Mouse (Mus musculus): Measurements from ENCODE around the gene Fbxl5.

Gene Fbxl5

DNA sequence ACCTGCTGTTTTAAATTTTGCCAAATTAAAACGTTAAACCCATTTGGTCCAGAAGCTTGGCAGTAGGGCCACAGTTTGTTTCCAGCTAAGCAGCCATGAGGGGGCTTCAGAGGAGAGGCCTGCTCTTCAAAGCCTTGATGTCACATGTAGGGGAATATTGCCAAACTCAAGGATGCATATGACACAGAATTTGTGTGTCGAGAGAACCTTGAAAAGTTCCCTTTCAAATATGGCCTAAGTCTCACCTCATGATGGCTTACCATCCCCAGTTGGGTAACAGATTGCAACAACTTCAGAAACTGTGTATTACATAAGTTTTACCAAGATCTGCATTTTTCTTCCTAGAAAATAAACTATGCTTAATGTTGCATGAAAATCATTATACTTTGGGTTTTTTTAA is 5.4 kb upstream of the Fbxl5 start:
- no peak for DNase-seq

DNA sequence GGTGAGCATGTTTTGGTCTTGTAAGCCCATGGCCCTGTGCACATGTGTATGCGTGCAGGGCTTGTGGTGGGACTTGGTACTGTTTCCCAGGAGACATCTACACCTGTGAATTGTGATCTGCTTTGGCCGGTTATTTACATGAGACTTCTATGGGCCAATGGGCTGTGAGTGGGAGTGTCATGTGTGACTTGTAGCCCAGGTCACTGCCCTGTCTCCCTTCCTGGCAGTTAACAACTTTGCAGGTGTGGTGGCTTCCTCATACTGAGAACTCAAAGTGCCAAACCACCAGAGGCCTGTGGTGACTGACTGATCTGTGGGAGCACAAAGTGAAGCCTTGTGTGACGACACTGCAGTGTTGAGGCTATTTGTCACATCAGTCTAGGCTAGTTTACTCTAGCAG is 3.1 kb upstream of the Fbxl5 start:
- no peak for DNase-seq

DNA sequence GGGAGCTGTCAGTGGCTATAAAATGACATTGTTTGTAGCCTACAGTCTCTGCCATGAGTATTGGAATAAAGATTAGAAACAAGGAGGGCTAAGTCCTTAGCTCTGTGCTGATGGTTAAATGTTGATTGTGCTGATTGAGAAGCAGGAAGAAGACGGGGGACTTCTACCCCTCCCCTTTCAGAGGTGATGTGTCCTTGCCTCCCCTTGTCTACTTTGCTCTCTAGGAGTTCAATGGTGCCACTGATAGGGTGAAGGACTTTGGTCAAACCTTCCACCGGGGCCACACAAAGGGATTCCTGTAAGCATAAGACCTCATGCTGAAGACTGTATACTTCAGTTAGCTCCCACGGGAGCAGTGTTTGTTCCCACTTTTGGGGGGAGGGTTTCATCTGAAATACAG is 1.4 kb upstream of the Fbxl5 start:
- DNase-seq: no peak

DNA sequence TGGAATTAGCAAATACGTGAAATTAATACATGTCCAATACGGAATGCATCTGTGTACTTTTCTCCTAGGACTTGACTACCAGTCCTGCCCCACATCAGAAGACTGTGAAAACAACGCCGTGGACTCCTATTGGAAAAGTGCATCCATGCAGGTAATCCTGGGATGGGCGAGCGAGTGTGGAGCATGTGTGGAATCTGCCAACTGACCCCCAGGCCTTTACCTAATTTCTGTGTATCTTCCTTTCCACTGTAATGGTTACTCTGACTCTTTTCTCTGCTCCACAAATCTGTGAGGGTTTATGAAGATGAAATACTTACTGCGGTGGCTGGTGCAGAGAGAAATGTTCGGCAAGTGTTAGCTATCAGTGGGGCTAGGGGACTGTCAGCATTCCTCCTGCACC is 761 bp upstream of the Fbxl5 start:
- no peak for DNase-seq

DNA sequence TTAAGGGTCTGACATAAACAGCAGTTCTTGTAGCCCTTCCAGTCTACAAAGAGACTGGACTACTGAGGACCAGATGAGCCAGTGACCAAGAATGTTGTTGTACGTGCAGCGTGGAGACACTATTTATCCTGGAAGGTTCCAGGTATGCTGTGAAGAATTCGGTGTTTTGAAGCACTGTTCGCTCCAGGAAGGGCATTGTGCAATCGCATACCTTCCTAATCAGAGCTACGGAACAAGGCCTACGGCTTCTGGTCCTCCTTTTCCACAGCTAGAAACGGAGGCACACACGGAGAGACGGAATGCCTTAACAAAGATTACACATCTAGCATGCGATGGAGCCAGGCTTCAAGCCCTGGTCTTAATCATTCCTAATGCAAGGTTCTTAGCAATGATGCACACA is 653 bp downstream of the Fbxl5 start:
- peak; percentile 36 for DNase-seq

DNA sequence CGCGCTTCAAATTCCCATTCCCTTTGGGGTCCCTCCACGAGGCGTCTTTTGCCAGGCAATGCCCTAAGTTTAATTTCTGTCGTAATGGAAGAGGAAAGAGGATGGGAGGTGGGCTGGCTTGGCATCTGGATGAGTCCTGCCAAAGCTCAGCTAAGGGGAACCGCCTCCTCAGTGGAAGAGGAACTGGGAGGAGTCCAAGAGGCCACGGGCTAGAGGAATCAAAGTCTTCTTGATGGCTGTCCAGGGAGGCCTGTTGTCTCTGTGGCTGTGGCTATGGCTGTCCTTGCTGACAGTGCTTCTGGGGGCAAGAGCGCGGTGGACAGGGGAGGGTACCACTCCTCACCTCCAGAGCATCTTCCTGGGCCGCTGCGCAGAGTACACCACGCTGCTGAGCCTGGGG is 2.7 kb downstream of the Fbxl5 start, which contains the start of gene Bst1:
Gene Bst1, plus strand, starts transcription at position 191 of the 400 bp plus-strand sequence.
- DNase-seq: peak; percentile 35

DNA sequence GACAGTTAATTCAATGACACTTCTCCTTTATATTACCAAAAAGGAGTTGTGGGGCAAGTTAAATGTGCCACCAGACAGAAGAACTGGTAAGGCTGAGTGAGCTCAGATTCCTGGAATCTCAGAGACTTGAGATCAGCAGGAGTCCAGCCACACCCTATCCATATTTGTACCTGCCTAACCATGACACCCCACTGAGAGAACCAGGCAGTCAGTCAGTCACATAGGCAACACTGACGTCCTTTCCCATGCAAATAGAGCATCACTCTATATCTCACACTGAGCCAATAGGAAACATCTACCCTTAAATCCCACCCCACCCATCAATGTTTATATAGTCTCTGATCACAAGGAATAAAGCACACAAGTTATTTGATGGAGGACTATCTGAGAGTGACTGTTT is 5.7 kb downstream of the Fbxl5 start:
- DNase-seq: no peak

DNA sequence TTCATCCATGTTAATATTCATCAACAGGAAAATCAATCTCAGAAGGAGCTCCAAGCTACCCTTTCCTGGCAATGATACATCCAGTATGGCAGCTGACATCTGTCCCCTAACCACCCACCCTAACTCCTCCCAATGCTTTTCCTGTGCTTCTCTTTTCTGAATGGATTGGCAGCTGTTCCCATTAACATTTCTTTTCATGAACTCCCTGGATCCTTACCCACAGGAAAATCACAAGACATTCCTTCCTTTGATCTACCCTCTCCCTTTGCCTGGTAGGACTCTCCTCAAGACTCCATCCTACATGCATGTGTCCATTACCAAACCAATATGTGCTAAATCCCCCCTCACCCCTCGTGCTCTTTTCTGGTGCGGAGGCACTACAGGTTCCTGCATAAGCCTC is 6.9 kb downstream of the Fbxl5 start:
- no peak for DNase-seq

DNA sequence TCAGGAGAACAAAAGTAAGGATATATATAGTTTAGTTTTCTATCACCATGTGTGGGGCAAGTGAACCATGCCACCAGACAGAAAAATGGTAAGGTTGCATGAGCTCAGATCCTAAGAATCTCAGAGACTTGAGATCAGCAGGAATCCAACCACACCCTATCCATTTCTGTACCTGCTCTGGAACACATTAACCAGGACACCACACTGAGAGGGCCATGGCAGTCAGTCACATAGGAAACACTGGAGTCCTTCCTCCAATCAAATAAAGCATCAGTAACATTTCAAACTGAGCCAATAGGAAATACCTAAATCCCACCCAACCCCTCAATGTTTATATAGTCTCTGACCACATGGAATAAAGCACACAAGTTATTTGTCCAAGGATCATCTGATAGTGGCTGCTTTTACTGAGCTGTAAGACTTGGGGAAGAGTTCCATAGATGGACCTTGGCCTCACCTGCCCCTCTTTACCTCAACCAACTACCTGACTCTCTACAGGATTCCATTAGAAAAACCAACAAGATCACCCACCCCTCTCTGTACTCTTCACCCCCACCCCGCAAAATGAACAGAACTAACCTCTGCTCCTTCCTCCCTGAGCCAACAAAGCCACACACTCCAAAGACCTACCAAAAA is 10.9 kb downstream of the Fbxl5 start:
- no peak for DNase-seq

DNA sequence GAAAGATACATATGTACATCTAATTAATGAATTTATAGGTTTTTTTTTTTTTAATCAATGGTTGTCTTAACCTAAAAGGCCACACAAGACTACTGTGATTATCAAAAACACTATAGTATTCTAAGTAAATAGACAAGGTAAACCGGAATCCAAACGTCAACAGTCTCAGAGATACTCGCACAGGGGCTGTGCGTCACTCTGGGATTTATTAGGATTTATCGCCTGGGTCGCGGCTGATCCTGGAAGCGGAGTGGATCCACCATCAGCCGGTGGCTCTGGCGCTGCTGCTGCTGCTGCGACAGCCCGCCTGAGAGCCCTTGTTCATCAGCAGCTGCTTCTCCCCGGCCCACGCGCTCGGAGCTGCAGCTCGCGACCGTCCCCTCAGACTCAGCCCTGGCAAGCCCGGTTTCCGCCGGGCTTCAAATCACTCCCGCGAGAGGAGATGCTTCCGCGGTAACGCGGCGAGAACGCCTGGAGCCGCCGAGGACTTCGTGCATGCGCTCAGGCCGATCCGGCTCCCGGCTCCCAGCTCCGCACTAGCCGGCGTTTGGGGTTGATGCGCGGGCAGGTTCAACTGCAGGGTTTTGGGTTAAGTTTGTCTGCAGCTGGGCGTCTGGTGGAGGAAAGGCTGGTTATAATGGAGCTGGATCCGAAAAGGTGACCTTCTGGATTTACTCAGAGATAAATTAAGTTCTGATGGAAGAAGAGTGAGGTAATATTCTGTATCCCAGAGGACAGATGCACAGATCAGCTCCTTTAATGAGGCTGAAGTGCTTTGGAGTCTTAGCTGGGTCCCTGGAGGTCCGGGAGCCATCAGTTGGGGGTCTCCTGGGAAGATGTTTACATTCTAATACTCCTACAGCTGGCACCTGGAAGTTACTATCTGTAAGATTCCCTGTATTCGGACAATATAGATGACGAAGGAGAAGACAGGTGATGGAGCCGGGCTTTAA is 13.4 kb downstream of the Fbxl5 start:
- DNase-seq: peak; percentile 83

DNA sequence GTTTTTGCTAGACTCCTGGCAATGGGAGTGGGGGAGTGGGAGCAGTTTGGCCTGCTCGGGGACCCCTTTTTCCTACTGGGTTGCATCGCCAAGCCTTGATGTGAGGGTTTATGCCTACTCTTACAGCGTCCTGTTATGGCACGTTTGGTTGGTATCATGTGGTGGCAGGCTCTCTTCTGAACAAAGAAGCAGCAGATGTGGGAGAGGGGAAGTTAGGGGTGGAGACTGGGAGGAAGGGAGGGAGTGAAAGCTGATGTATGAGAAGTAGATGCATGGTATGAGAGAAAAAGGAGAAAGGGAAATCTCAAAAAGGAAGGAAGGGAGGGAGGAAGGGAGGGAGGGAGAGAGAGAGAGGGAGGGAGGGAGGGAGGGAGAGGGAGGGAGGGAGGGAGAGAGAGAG is 14.5 kb downstream of the Fbxl5 start:
- no peak for DNase-seq

DNA sequence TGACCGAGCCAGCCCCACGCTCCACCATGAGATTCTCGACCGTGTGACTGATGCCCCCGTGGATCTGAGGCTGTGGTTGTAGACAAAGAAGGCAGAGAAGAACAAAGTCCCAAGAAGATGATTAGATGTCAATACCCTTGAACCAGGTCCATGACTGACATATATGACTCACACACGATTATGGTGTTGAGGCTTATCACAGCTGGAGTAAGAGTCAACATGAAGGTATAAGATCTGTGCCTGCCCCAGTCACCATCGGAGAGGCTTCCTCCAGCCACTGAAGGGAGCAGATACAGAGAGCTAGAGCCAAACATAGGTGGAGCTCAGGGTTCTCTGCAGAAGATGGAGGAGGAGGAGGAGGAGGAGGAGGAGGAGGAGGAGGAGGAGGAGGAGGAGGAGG is 15.1 kb downstream of the Fbxl5 start:
- no peak for DNase-seq

DNA sequence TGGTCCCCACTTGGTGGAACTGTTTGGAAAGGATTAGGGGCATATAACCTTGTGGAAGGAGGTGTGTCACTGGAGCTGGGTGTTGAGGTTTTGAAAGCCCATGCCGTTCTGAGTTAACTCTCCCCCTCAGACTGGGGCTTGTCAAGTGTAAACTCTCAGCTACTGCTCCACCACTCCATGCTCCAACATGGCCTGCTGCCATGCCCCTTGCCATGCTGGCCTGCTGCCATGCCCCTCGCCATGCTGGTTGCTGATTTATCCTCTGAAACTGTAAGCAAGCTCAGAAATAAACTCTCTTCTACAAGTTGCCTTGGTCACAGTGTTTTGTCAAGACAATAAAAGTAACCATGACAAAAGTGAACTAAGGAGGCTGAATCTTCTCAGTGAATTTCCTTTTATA is 16.0 kb downstream of the Fbxl5 start:
- DNase-seq: no peak

DNA sequence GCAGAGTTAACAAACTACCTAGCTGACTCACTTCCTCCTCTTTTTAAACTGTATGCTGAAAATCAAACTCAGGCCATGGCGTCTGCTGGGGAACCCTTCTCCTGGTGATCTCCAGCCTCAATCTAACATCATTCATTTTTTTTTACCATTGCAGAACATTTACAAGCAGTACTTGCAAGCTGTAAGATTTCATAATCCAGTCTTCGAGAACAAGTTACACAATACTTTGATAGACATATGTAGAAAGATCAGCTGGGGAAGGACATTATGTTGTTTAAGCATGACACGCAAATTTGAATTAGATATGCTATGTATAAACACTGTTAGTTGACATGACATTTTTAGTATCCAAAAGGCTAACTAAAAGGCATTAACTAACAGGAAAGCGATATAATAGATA is 19.6 kb downstream of the Fbxl5 start:
- no peak for DNase-seq

DNA sequence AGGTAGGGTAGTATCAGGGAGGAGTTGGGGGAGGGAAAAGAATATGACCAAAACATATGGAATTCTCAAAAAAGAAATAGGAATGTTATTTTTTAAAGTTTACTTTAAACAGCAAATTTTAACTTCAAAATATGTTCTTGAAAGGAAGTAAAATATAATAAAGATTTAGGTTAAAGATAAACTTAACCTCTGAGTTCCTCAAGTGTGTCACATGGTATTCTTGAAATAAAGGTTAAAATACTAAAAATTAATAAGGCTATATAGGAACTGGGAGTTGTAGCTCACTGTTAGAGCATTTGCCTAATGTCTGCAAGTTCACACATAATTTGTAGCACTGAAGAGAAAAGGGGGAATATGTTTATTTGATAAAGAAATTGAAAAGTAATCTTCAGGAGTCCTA is 20.2 kb downstream of the Fbxl5 start:
- DNase-seq: no peak

DNA sequence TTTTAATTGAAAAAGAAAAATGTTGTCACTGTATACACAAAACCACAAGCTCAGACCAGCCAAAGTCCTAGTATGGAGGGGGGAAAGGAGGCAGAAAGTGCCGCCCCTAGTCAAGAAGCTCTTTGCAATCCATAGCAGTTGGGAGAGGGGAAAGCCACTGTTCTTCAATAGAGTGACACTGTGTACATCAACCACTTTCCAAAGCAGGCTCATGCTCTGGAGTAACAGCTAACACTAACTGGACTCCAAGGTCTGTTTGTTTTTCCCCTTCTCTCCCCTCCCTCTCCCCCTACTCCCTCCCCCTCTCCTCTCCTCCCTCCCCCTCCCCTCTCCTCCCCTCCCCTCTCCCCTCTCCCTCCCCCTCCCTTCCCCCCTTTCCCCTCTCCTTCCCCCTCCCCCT is 20.7 kb downstream of the Fbxl5 start:
- no peak for DNase-seq

DNA sequence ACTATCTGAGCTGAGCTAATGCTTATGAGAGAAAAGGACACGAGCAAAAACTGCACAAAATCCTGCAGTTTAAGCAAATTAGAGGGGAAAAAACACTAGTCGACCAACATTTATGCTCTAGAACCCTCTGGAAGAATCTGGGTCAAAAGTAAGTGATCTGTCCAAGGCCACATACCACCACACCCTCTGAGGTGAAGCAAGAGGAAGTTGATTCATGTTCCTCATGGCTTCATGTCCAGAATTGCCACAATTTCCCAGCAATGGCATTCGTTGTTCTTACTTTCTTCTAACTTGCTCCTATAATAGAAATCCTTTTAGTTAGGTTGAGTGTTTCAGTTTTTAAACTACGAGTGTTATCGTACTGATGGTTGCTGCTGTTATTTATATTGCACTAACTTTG is 21.9 kb downstream of the Fbxl5 start:
- no peak for DNase-seq

DNA sequence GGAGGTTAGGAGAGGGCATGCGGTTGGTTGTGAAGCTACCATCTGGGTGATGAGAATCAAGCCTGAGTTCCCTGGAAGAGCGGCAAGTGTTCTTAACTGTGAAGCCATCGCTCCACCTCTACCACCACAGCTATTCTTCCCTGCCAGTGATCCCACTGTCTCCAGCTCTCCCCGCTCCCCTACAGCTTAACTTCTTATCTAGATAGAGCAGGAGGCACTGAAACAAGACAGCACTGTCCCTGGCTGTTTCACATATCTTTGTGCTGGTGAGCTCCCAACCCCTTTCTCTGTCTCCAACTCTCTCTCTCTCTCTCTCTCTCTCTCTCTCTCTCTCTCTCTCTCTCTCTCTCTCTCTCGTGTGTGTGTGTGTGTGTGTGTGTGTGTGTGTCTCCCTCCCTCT is 29.1 kb downstream of the Fbxl5 start:
- DNase-seq: no peak

DNA sequence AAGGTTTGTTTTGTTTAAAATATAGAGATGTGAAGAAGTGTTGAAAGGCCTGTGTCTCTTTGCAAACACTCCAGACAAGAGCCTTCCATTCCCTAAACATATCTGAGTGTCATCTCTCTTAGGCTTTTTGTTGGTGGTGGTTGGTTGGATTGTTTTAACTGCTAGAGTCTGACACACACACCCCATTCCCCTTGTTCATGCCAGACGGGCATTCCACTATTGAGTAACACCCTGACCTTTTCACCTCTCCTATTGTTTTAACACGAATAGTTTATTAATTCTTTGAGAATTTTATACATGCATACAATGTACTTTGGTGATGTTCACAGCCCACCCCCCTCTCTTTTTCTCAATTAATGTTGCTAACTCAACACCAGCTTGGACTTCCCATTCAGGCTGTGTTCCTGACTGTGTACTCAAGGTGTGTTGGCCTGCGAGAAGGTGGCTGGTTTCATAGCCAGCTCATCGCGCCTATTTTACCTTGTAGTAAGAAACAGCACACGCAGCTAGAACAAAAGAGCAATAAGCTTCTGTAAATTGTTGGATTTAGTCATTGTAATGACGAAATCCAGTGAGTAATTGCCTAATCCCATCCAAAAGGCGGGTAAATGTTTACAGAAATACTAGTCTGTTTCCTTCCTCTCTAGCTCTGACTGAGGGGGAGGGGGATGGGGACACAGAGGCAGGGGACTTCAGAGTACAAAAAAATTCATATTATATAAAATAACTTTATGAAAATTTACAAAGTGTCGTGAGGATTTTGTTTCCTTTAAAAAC is 33.3 kb downstream of the Fbxl5 start:
- peak; percentile 31 for DNase-seq

DNA sequence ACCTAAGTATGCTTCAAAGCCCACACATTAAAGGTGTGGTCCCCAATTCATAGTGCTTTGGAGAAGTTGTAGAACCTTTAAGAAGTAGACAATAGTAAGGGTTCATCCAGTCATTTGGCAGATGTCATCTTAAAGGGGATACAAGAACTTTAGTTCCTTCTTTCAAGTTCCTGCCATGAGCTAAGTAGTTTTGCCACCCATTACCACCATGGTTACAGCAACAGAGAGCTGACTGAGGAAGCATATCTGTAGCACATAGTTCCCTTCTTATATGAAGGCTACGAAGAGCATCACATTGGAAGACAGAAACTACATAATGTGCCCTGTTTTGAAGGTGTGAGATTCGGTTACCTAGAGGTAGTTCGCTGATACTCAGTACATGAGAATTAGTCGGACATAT is 34.8 kb downstream of the Fbxl5 start:
- DNase-seq: no peak

DNA sequence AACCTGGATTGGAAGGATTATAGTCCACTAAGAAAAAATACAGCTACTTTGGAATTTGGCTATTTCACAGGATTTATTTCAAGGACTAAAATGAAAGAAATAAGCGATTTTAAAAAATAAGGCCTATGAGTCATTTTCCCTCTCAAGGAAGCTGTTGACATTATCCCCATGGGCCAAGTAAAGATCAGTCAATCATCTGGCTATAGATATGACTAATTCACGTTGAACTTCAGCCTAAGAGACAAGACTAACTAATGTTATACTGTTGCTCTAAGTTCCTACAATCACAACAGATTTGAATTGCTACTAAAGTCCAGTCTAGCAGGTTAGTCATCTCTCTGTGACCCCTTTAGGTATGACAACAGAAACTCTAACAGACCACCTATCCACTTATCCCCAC is 37.4 kb downstream of the Fbxl5 start:
- no peak for DNase-seq

DNA sequence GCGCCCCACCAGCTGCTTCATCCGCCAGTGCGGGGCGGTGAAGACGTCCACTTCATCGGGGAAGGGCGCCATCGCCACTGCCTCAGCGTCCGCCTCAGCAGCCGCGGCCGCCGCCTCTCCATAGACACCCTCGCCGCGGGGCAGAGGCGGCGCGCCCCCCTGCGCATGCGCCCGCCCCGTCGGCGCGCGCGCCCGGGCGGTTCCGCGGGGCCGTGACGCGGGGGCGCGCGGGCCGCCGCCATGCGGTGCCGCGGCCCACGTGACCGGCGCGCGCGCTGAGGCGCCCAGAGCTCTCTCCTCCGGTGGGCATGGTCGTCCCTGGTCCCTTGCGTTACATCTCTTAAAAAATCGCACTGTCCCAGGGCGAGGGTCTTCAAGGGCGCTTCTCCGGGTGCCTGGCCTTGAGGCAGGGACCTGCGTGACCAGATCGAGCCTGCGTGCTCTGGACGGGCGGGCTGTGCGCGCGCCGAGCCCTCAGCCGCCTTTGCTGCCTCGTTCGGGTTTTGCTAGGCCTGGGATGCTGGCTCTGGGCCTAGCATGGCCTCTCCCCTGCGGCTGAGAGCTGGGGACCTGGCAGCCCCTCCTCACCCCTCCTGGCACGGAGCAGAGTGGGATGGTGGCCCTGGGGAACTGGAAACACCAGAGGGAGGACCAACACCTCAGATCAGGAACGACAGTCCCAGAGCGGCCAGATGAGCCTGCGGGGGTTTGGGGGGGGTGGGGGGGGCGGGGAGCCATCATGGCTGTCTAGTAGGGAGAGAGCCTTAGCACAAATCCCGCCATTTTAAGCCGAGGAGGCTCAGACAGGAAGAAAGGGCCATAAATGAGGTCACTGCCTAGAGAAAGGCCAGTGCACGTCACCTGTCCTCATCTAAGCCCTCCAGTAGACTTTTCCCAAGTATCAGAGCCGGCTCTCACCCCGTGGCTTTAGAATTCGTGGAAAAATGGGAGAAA is 39.2 kb downstream of the Fbxl5 start:
- DNase-seq: peak; percentile 78
